ENCODE assay signal across 11 mouse cellular contexts in genomic region chr7:109129442-109129841, GRCm38 (mm10). TPM values are rescaled to one million over a fixed set of nuclear protein-coding genes. Genes with fewer than 3 reads are reported as not detected.
DNase-seq lines count a peak whose midpoint lies in the region; ATAC-seq and TF ChIP-seq lines count a peak whose summit lies in the region.
"Had no signal": no experiment of that assay in that cellular context is flagged by ENCODE, and none has a peak within 500 bp of the region (broad histone marks: within the 10 kb centered on the region; RNA-seq: fewer than 3 reads in every experiment).

No protein-coding gene starts in this region.

- no peaks in the 10 kb centered on the region for H3K27me3 ChIP-seq in kidney, embryonic 14.5 days (ENCODE audit: control insufficient read depth, insufficient read depth, low read length)
- no peaks in the 10 kb centered on the region for H3K27me3 ChIP-seq in kidney, adult 2 months (replicated peaks; ENCODE audit: control insufficient read depth, insufficient read depth, low read length)
- no peaks in the 10 kb centered on the region for H3K27me3 ChIP-seq in thymus, adult 2 months (ENCODE audit: control insufficient read depth, insufficient read depth, low read length)
- no peaks in the 10 kb centered on the region for H3K27me3 ChIP-seq in embryonic facial prominence, embryonic 11.5 days (ENCODE audit: control insufficient read depth, insufficient read depth, low read length)

- no peak for DNase-seq in kidney, adult 2 months
- peak; percentile 18 for DNase-seq in thymus, postnatal 4 days
- no peak for DNase-seq in thymus, adult 2 months
- peak; percentile 74 for DNase-seq in embryonic facial prominence, embryonic 11.5 days (ENCODE audit: low spot score)
- peak; percentile 78 for DNase-seq in testis, postnatal 10 days (ENCODE audit: low spot score)
- no peak for DNase-seq in MN1 (ENCODE audit: low spot score)
- no peak for DNase-seq in right cerebral cortex, postnatal 14 days
- DNase-seq: lung, postnatal 4 days had no signal

- no peak overlapping the region for H3K4me2 ChIP-seq in kidney, embryonic 14.5 days (replicated peaks; ENCODE audit: low read depth, low read length)
- no peak overlapping the region for H3K4me2 ChIP-seq in embryonic facial prominence, embryonic 11.5 days (ENCODE audit: low read depth, low read length)

- ATAC-seq in kidney, embryonic 14.5 days (ENCODE audit: low FRiP score, low TSS enrichment), result peak; percentile 73; the same call in 1 of the 2 replicates
- ATAC-seq in embryonic facial prominence, embryonic 11.5 days (replicated peaks; ENCODE audit: insufficient number of reproducible peaks, low FRiP score, low TSS enrichment, low read depth), result no peak

- H3K4me3 ChIP-seq in kidney, embryonic 14.5 days (ENCODE audit: low read length), result no peak overlapping the region
- no peak overlapping the region for H3K4me3 ChIP-seq in kidney, adult 2 months (ENCODE audit: insufficient read depth, low read depth, low read length)
- H3K4me3 ChIP-seq in thymus, adult 2 months (ENCODE audit: control insufficient read depth, insufficient read depth, low read length), result no peak overlapping the region
- H3K4me3 ChIP-seq in embryonic facial prominence, embryonic 11.5 days (ENCODE audit: low read depth, low read length), result no peak overlapping the region

- H3K9ac ChIP-seq in kidney, embryonic 14.5 days (ENCODE audit: low read depth, low read length), result no peak overlapping the region
- no peak overlapping the region for H3K9ac ChIP-seq in embryonic facial prominence, embryonic 11.5 days (replicated peaks; ENCODE audit: low read length)

- no peak overlapping the region for H3K27ac ChIP-seq in kidney, embryonic 14.5 days (ENCODE audit: low read depth, low read length)
- no peak overlapping the region for H3K27ac ChIP-seq in kidney, adult 2 months (ENCODE audit: insufficient read depth, low read depth, low read length)
- no peak overlapping the region for H3K27ac ChIP-seq in thymus, adult 2 months (ENCODE audit: control insufficient read depth, insufficient read depth, low read length)
- H3K27ac ChIP-seq in embryonic facial prominence, embryonic 11.5 days (replicated peaks; ENCODE audit: low read depth, low read length), result no peak overlapping the region
- H3K27ac ChIP-seq: hindbrain, postnatal 0 days had no signal

- H3K4me1 ChIP-seq in kidney, embryonic 14.5 days (ENCODE audit: control insufficient read depth, insufficient read depth, low read length), result no peaks in the 10 kb centered on the region
- H3K4me1 ChIP-seq in kidney, adult 2 months (ENCODE audit: control insufficient read depth, insufficient read depth, low read length), result no peaks in the 10 kb centered on the region
- H3K4me1 ChIP-seq in thymus, adult 2 months (replicated peaks; ENCODE audit: control insufficient read depth, insufficient read depth, low read length), result no peaks in the 10 kb centered on the region
- H3K4me1 ChIP-seq in embryonic facial prominence, embryonic 11.5 days (ENCODE audit: control insufficient read depth, insufficient read depth, low read length), result no peaks in the 10 kb centered on the region

- TF ChIP-seq CTCF in kidney, adult 2 months (conservative IDR thresholded peaks at IDR 0.05; ENCODE audit: insufficient read depth, insufficient read length, low read depth, low read length), result no peak
- no peak for TF ChIP-seq CTCF in thymus, adult 2 months (IDR thresholded peaks at IDR 0.05; ENCODE audit: borderline replicate concordance, control insufficient read depth, extremely low read depth, insufficient read depth, low read length, poor library complexity)

- no peaks in the 10 kb centered on the region for H3K9me3 ChIP-seq in kidney, embryonic 14.5 days (ENCODE audit: control insufficient read depth, low read length)
- no peaks in the 10 kb centered on the region for H3K9me3 ChIP-seq in embryonic facial prominence, embryonic 11.5 days (replicated peaks; ENCODE audit: control insufficient read depth, low read length)
- H3K9me3 ChIP-seq: G1E had no signal

- H3K36me3 ChIP-seq in kidney, embryonic 14.5 days (ENCODE audit: control insufficient read depth, insufficient read depth, low read length), result no peaks in the 10 kb centered on the region
- H3K36me3 ChIP-seq in kidney, adult 2 months (ENCODE audit: control insufficient read depth, insufficient read depth, low read length), result no peaks in the 10 kb centered on the region
- no peaks in the 10 kb centered on the region for H3K36me3 ChIP-seq in thymus, adult 2 months (ENCODE audit: control insufficient read depth, insufficient read depth, low read length)
- H3K36me3 ChIP-seq in embryonic facial prominence, embryonic 11.5 days (replicated peaks; ENCODE audit: control insufficient read depth, insufficient read depth, low read depth, low read length), result no peaks in the 10 kb centered on the region
- H3K36me3 ChIP-seq: G1E had no signal

- TF ChIP-seq POLR2A in kidney, adult 2 months (IDR thresholded peaks at IDR 0.05; ENCODE audit: low read depth, low read length), result no peak
- no peak for TF ChIP-seq POLR2A in thymus, adult 2 months (IDR thresholded peaks at IDR 0.05; ENCODE audit: control insufficient read depth, extremely low read depth, insufficient read depth, low read length, poor library complexity)

RNA-seq across cellular contexts. Expression of gene Lmo1, which starts 45.6 kb away (rescaled TPM):
- 7.2 and 7.9 TPM in 2 replicates for polyA plus RNA-seq in kidney, embryonic 14.5 days (2014; fragmentation: Nextera tagmentation; extraction: Ambion mirVana)
- polyA plus RNA-seq in kidney, adult 2 months (2012; rRNA removed), result 8.5 and 9.6 TPM in 2 replicates
- 6.3 and 6.7 TPM in 2 replicates for polyA plus RNA-seq in thymus, adult 2 months (2012; rRNA removed)
- polyA plus RNA-seq in embryonic facial prominence, embryonic 11.5 days (2014; fragmentation: Nextera tagmentation; extraction: Ambion mirVana), result 20.6 and 33.4 TPM in 2 replicates
- polyA plus RNA-seq: G1E had no signal

RNA-seq across cellular contexts. Expression of gene Ric3, which starts 46.3 kb away (rescaled TPM):
- 1.4 and 2.2 TPM in 2 replicates for polyA plus RNA-seq in kidney, embryonic 14.5 days (2014; fragmentation: Nextera tagmentation; extraction: Ambion mirVana)
- polyA plus RNA-seq in kidney, adult 2 months (2012; rRNA removed), result 0.63 and 0.79 TPM in 2 replicates
- 0.31 and 0.55 TPM in 2 replicates for polyA plus RNA-seq in thymus, adult 2 months (2012; rRNA removed)
- 6.0 and 7.4 TPM in 2 replicates for polyA plus RNA-seq in embryonic facial prominence, embryonic 11.5 days (2014; fragmentation: Nextera tagmentation; extraction: Ambion mirVana)
- polyA plus RNA-seq: G1E had no signal

Comparison
In these comparisons a context has a peak if more than half of its experiments do, and no peak if none do; other contexts are left out.
1. DNase-seq: peak in thymus, postnatal 4 days (single experiment), embryonic facial prominence, embryonic 11.5 days (single experiment) and testis, postnatal 10 days (single experiment); none in kidney, adult 2 months (single experiment), thymus, adult 2 months (single experiment), MN1 (single experiment) and right cerebral cortex, postnatal 14 days (single experiment).